Mouse (Mus musculus): ENCODE data around the gene Ern1.
"Not testable (repeated sequence)": the region's sequence is repeated elsewhere in the genome, so short reads cannot be mapped to it uniquely, and the experiment has no call there.

The Ern1 gene

GRCm38 (mm10) chr11:106437039-106437438 is 50.6 kb downstream of the Ern1 start:
- DNase-seq (ENCODE audit: low spot score): no peak

GRCm38 (mm10) chr11:106430392-106430791 is 57.3 kb downstream of the Ern1 start:
- no peak for DNase-seq (ENCODE audit: low spot score)

- DNase-seq (ENCODE audit: low spot score): no peak
Observed at GRCm38 (mm10) chr11:106429689-106430088, 58.0 kb downstream of the Ern1 start.

- no peak for DNase-seq (ENCODE audit: low spot score)
Observed at GRCm38 (mm10) chr11:106428556-106428955, 59.1 kb downstream of the Ern1 start.

GRCm38 (mm10) chr11:106428106-106428505 is 59.5 kb downstream of the Ern1 start:
- DNase-seq (ENCODE audit: low spot score): no peak

- no peak for DNase-seq (ENCODE audit: low spot score)
Observed at GRCm38 (mm10) chr11:106426447-106426846, 61.2 kb downstream of the Ern1 start.

- no peak for DNase-seq (ENCODE audit: low spot score)
Observed at GRCm38 (mm10) chr11:106425201-106425600, 62.5 kb downstream of the Ern1 start.

- DNase-seq (ENCODE audit: low spot score): no peak
Observed at GRCm38 (mm10) chr11:106419262-106420102, 68.2 kb downstream of the Ern1 start.

GRCm38 (mm10) chr11:106418622-106419196 is 68.9 kb downstream of the Ern1 start:
- DNase-seq (ENCODE audit: low spot score): peak; percentile 76

- DNase-seq (ENCODE audit: low spot score): no peak
Observed at GRCm38 (mm10) chr11:106417860-106418259, 69.8 kb downstream of the Ern1 start.

GRCm38 (mm10) chr11:106416331-106416730 is 71.3 kb downstream of the Ern1 start:
- DNase-seq (ENCODE audit: low spot score): no peak

- no peak for DNase-seq (ENCODE audit: low spot score)
Observed at GRCm38 (mm10) chr11:106412641-106413360, 74.9 kb downstream of the Ern1 start.

GRCm38 (mm10) chr11:106411157-106411556 is 76.5 kb downstream of the Ern1 start:
- no peak for DNase-seq (ENCODE audit: low spot score)

GRCm38 (mm10) chr11:106410507-106410906 is 77.1 kb downstream of the Ern1 start:
- no peak for DNase-seq (ENCODE audit: low spot score)

- no peak for DNase-seq (ENCODE audit: low spot score)
Observed at GRCm38 (mm10) chr11:106410011-106410410, 77.6 kb downstream of the Ern1 start.

- no peak for DNase-seq (ENCODE audit: low spot score)
Observed at GRCm38 (mm10) chr11:106398481-106398880, 89.2 kb downstream of the Ern1 start.

- DNase-seq (ENCODE audit: low spot score): no peak
Observed at GRCm38 (mm10) chr11:106397656-106398055, 90.0 kb downstream of the Ern1 start.

- DNase-seq (ENCODE audit: low spot score): not testable (repeated sequence)
Observed at GRCm38 (mm10) chr11:106394055-106394454, 93.6 kb downstream of the Ern1 start.

- DNase-seq (ENCODE audit: low spot score): no peak
Observed at GRCm38 (mm10) chr11:106393331-106393616, 94.4 kb downstream of the Ern1 start.

GRCm38 (mm10) chr11:106392597-106393330 is 94.9 kb downstream of the Ern1 start:
- DNase-seq (ENCODE audit: low spot score): no peak

GRCm38 (mm10) chr11:106391546-106392188 is 96.0 kb downstream of the Ern1 start:
- DNase-seq (ENCODE audit: low spot score): peak; percentile 66

GRCm38 (mm10) chr11:106390757-106391156 is 96.9 kb downstream of the Ern1 start:
- no peak for DNase-seq (ENCODE audit: low spot score)
